Mouse (Mus musculus) forebrain, embryonic 16.5 days (tissue): ENCODE data around the gene Trp53i13. TPM values are rescaled to one million over a fixed set of nuclear protein-coding genes. Genes with fewer than 3 reads are reported as not detected.
A peak's percentile ranks its signal among the peaks of the same experiment; 100 is the strongest.

Source experiments
- ATAC-seq: fragments of 200-750 bp; cut with Nextera tagmentation; 2 replicates; pipeline ENCODE4 v1.8.0; 2017; ENCODE audit warnings: mild to moderate bottlenecking, moderate library complexity
- H3K27ac ChIP-seq: fragments of 300-500 bp; sonication (generic); 2 replicates; pipeline ENCODE4 v1.5.1; 2014; ENCODE audit warnings: low read length, control low read depth
- H3K27me3 ChIP-seq: fragments of 300-500 bp; sonication (generic); replicated peaks from 2 replicates; pipeline ENCODE4 v1.6.1; 2014; ENCODE audit warnings: low read length; ENCODE audit not compliant: control insufficient read depth, insufficient read depth
- H3K36me3 ChIP-seq: fragments of 300-500 bp; sonication (generic); 2 replicates; pipeline ENCODE4 v1.6.1; 2014; ENCODE audit not compliant: control insufficient read depth, insufficient read depth
- H3K4me1 ChIP-seq: fragments of 300-500 bp; sonication (generic); replicated peaks from 2 replicates; pipeline ENCODE4 v1.6.1; 2014; ENCODE audit warnings: low read length; ENCODE audit not compliant: control insufficient read depth, insufficient read depth
- H3K4me2 ChIP-seq: fragments of 300-500 bp; sonication (generic); 2 replicates; pipeline ENCODE4 v1.6.1; 2014; ENCODE audit warnings: mild to moderate bottlenecking, low read length, control low read depth
- H3K4me3 ChIP-seq: fragments of 300-500 bp; sonication (generic); replicated peaks from 2 replicates; pipeline ENCODE4 v1.5.1; 2014; ENCODE audit warnings: mild to moderate bottlenecking, low read length, control low read depth
- H3K9ac ChIP-seq: fragments of 300-500 bp; sonication (generic); replicated peaks from 2 replicates; pipeline ENCODE4 v1.6.1; 2014; ENCODE audit warnings: low read depth, low read length, control low read depth
- H3K9me3 ChIP-seq: fragments of 300-500 bp; sonication (generic); 2 replicates; pipeline ENCODE4 v1.6.1; 2016; ENCODE audit warnings: low read length; ENCODE audit not compliant: control insufficient read depth
- WGBS: fragments of 180-500 bp; shearing (Covaris S2); extraction: QIAGEN DNeasy Blood & Tissue Kit; methylation state at CpG from one replicate; pipeline ENCODE4 v1.1.7; 2014; 5-methylcytosine and 5-hydroxymethylcytosine counted together
- polyA plus RNA-seq: library from polyadenylated mRNA; unstranded; fragments of >200 nt; fragmentation: Nextera tagmentation; extraction: Ambion mirVana; gene quantifications from 2 replicates; pipeline ENCODE4 v1.2.1, GENCODE M21; 2015

Gene Trp53i13
- polyA plus RNA-seq, 1 experiment from 2014 or later, result 14.9 TPM

GRCm38 (mm10) chr11:77467784-77468183 lies 48.0 kb downstream of the Trp53i13 start:
- Histone ChIP-seq H3K27me3 (peaks cover 38% of the 10 kb centered on the region), H3K4me2 (no peak overlapping the region), H3K27ac (no peak overlapping the region), H3K9me3 (no peaks in the 10 kb centered on the region), H3K4me3 (no peak overlapping the region), H3K4me1 (peaks cover 11% of the 10 kb centered on the region), H3K9ac (no peak overlapping the region), H3K36me3 (peaks cover 19% of the 10 kb centered on the region)
- WGBS, result 13% methylated on average over 20 of the region's 20 CpGs
- ATAC-seq, result peak; percentile 51

- Histone ChIP-seq H3K36me3 (peaks cover 14% of the 10 kb centered on the region), H3K4me3 (no peak overlapping the region), H3K9ac (no peak overlapping the region), H3K4me1 (peaks cover 17% of the 10 kb centered on the region), H3K27ac (no peak overlapping the region), H3K4me2 (no peak overlapping the region), H3K27me3 (peaks cover 38% of the 10 kb centered on the region), H3K9me3 (no peaks in the 10 kb centered on the region)
- 0 out of 2 replicates have a peak, but pooled peaks have one; percentile 14 for ATAC-seq
- WGBS, result 3% methylated on average over 25 of the region's 25 CpGs
These were observed 48.6 kb downstream of the Trp53i13 start for GRCm38 (mm10) chr11:77467157-77467556.

GRCm38 (mm10) chr11:77466544-77466943 lies 49.2 kb downstream of the Trp53i13 start:
- peaks cover 21% of the 10 kb centered on the region for H3K4me1 ChIP-seq

GRCm38 (mm10) chr11:77465111-77465510 lies 50.7 kb downstream of the Trp53i13 start:
- WGBS, result 38% methylated on average over 3 of the region's 3 CpGs
- ATAC-seq, result no peak
- peaks cover 41% of the 10 kb centered on the region for H3K27me3 ChIP-seq

More at GRCm38 (mm10) chr11:77466544-77466943, 49.2 kb downstream of the Trp53i13 start:
- WGBS, result 43% methylated on average over 9 of the region's 9 CpGs
- Histone ChIP-seq H3K4me2 (no peak overlapping the region), H3K9me3 (no peaks in the 10 kb centered on the region), H3K27ac (no peak overlapping the region), H3K4me3 (no peak overlapping the region), H3K9ac (no peak overlapping the region), H3K36me3 (peaks cover 8% of the 10 kb centered on the region), H3K27me3 (peaks cover 41% of the 10 kb centered on the region)
- ATAC-seq, result no peak

GRCm38 (mm10) chr11:77464684-77465083 lies 51.1 kb downstream of the Trp53i13 start:
- Histone ChIP-seq H3K4me3 (no peak overlapping the region), H3K4me1 (peaks cover 21% of the 10 kb centered on the region), H3K27ac (no peak overlapping the region), H3K9ac (no peak overlapping the region), H3K36me3 (no peaks in the 10 kb centered on the region), H3K27me3 (peaks cover 41% of the 10 kb centered on the region), H3K4me2 (no peak overlapping the region), H3K9me3 (no peaks in the 10 kb centered on the region)
- ATAC-seq, result no peak
- 47% methylated on average over 4 of the region's 4 CpGs for WGBS

More at GRCm38 (mm10) chr11:77465111-77465510, 50.7 kb downstream of the Trp53i13 start:
- Histone ChIP-seq H3K9me3 (no peaks in the 10 kb centered on the region), H3K9ac (no peak overlapping the region), H3K4me3 (no peak overlapping the region), H3K4me2 (no peak overlapping the region), H3K27ac (no peak overlapping the region), H3K4me1 (peaks cover 21% of the 10 kb centered on the region), H3K36me3 (no peaks in the 10 kb centered on the region)

- Histone ChIP-seq H3K9me3 (no peaks in the 10 kb centered on the region), H3K27ac (no peak overlapping the region), H3K4me2 (no peak overlapping the region), H3K4me1 (peaks cover 21% of the 10 kb centered on the region), H3K36me3 (no peaks in the 10 kb centered on the region), H3K4me3 (no peak overlapping the region), H3K9ac (no peak overlapping the region), H3K27me3 (peaks cover 41% of the 10 kb centered on the region)
- no peak for ATAC-seq
- 67% methylated on average over 10 of the region's 10 CpGs for WGBS
These were observed 52.0 kb downstream of the Trp53i13 start for GRCm38 (mm10) chr11:77463786-77464185.

GRCm38 (mm10) chr11:77463101-77463445 lies 52.7 kb downstream of the Trp53i13 start:
- 46% methylated on average over 8 of the region's 8 CpGs for WGBS
- ATAC-seq, result no peak
- no peak overlapping the region; the same call in 1 of the 2 replicates for H3K4me3 ChIP-seq

GRCm38 (mm10) chr11:77462283-77463100 lies 53.3 kb downstream of the Trp53i13 start, which contains the start of gene Coro6:
Gene Coro6 (plus strand): TSS chr11:77462411.
- peak within 1 kb of the TSS; percentile 55 for H3K9ac ChIP-seq
- no peaks in the 10 kb centered on the region for H3K9me3 ChIP-seq
- H3K27ac ChIP-seq, result no peak within 1 kb of the TSS
- no peaks in the 10 kb centered on the region for H3K36me3 ChIP-seq
- H3K4me1 ChIP-seq, result peaks cover 17% of the 10 kb centered on the region
- H3K4me3 ChIP-seq, result peak within 1 kb of the TSS; percentile 50
- H3K27me3 ChIP-seq, result peaks cover 38% of the 10 kb centered on the region
- 0 out of 2 replicates have a peak, but pooled peaks have one; percentile 41 for ATAC-seq
- under 1% methylated on average over 63 of the region's 73 CpGs for WGBS
- H3K4me2 ChIP-seq, result peak within 1 kb of the TSS; percentile 98

More at GRCm38 (mm10) chr11:77463101-77463445, 52.7 kb downstream of the Trp53i13 start:
- H3K36me3 ChIP-seq, result no peaks in the 10 kb centered on the region
- peaks cover 21% of the 10 kb centered on the region for H3K4me1 ChIP-seq
- no peaks in the 10 kb centered on the region for H3K9me3 ChIP-seq
- no peak overlapping the region for H3K4me2 ChIP-seq
- H3K9ac ChIP-seq, result no peak overlapping the region
- no peak overlapping the region for H3K27ac ChIP-seq
- peaks cover 41% of the 10 kb centered on the region for H3K27me3 ChIP-seq

GRCm38 (mm10) chr11:77461856-77462255 lies 53.9 kb downstream of the Trp53i13 start:
- Histone ChIP-seq H3K27me3 (peaks cover 31% of the 10 kb centered on the region), H3K4me1 (peaks cover 13% of the 10 kb centered on the region), H3K36me3 (no peaks in the 10 kb centered on the region), H3K4me2 (peak overlapping the region; percentile 98), H3K27ac (no peak overlapping the region), H3K9ac (peak overlapping the region; percentile 55), H3K9me3 (no peaks in the 10 kb centered on the region), H3K4me3 (peak overlapping the region; percentile 50)
- 1% methylated on average over 6 of the region's 6 CpGs for WGBS
- ATAC-seq, result no peak
